Mouse (Mus musculus) forebrain, embryonic 12.5 days (tissue): ENCODE measurements around the gene Btbd9. TPM values are rescaled to one million over a fixed set of nuclear protein-coding genes. Genes with fewer than 3 reads are reported as not detected.

ENCODE experiments used
- ATAC-seq: fragments of 200-750 bp; cut with Nextera tagmentation; 2 replicates; pipeline ENCODE4 v1.8.0; 2017; ENCODE audit warnings: moderate TSS enrichment; ENCODE audit not compliant: low FRiP score
- H3K27ac ChIP-seq: fragments of 300-500 bp; sonication (generic); 2 replicates; pipeline ENCODE4 v1.5.1; 2016; ENCODE audit warnings: mild to moderate bottlenecking
- H3K27me3 ChIP-seq: fragments of 300-500 bp; sonication (generic); 2 replicates; pipeline ENCODE4 v1.6.1; 2016; ENCODE audit warnings: mild to moderate bottlenecking
- H3K36me3 ChIP-seq: fragments of 300-500 bp; sonication (generic); replicated peaks from 2 replicates; pipeline ENCODE4 v1.6.1; 2016; ENCODE audit warnings: mild to moderate bottlenecking
- H3K4me1 ChIP-seq: fragments of 300-500 bp; sonication (generic); 2 replicates; pipeline ENCODE4 v1.6.1; 2016
- H3K4me2 ChIP-seq: fragments of 300-500 bp; sonication (generic); 2 replicates; pipeline ENCODE4 v1.6.1; 2016; ENCODE audit warnings: mild to moderate bottlenecking, moderate library complexity
- H3K4me3 ChIP-seq: fragments of 300-500 bp; sonication (generic); replicated peaks from 2 replicates; pipeline ENCODE4 v1.5.1; 2016; ENCODE audit warnings: mild to moderate bottlenecking
- H3K9ac ChIP-seq: fragments of 300-500 bp; sonication (generic); 2 replicates; pipeline ENCODE4 v1.6.1; 2016; ENCODE audit warnings: mild to moderate bottlenecking
- H3K9me3 ChIP-seq: fragments of 300-500 bp; sonication (generic); 2 replicates; pipeline ENCODE4 v1.6.1; 2016
- WGBS: fragments of 180-500 bp; shearing (Covaris S2); methylation state at CpG from one replicate; pipeline ENCODE4 v1.1.7; 2016; 5-methylcytosine and 5-hydroxymethylcytosine counted together
- polyA plus RNA-seq: library from polyadenylated mRNA; unstranded; fragments of >200 nt; fragmentation: Nextera tagmentation; extraction: Ambion mirVana; gene quantifications from 2 replicates; pipeline ENCODE4 v1.2.1, GENCODE M21; 2016

Gene Btbd9
- polyA plus RNA-seq, 1 experiment from 2014 or later = 85.9 TPM

GRCm38 (mm10) chr17:30484446-30485066, 91.7 kb downstream of the Btbd9 start:
- H3K4me1 ChIP-seq = peaks cover 2% of the 10 kb centered on the region
- H3K9ac ChIP-seq = no peak overlapping the region
- no peak overlapping the region for H3K4me3 ChIP-seq
- H3K27ac ChIP-seq = no peak overlapping the region
- 100% methylated on average over 1 of the region's 1 CpGs for WGBS
- no peak overlapping the region for H3K4me2 ChIP-seq
- H3K27me3 ChIP-seq = no peaks in the 10 kb centered on the region
- no peak for ATAC-seq
- H3K9me3 ChIP-seq = no peaks in the 10 kb centered on the region
- H3K36me3 ChIP-seq = no peaks in the 10 kb centered on the region

GRCm38 (mm10) chr17:30481766-30482165, 94.5 kb downstream of the Btbd9 start:
- WGBS = 95% methylated on average over 6 of the region's 6 CpGs
- no peak overlapping the region for H3K4me3 ChIP-seq
- H3K9me3 ChIP-seq = no peaks in the 10 kb centered on the region
- no peak overlapping the region for H3K27ac ChIP-seq
- H3K4me2 ChIP-seq = no peak overlapping the region
- no peak overlapping the region for H3K9ac ChIP-seq
- H3K36me3 ChIP-seq = no peaks in the 10 kb centered on the region
- no peak for ATAC-seq
- no peaks in the 10 kb centered on the region for H3K4me1 ChIP-seq
- H3K27me3 ChIP-seq = no peaks in the 10 kb centered on the region

GRCm38 (mm10) chr17:30481341-30481740, 94.9 kb downstream of the Btbd9 start:
- no peaks in the 10 kb centered on the region for H3K9me3 ChIP-seq
- H3K9ac ChIP-seq = no peak overlapping the region
- no peak overlapping the region for H3K27ac ChIP-seq
- H3K36me3 ChIP-seq = no peaks in the 10 kb centered on the region
- H3K4me3 ChIP-seq = no peak overlapping the region
- H3K4me2 ChIP-seq = no peak overlapping the region
- WGBS = 96% methylated on average over 10 of the region's 10 CpGs
- no peaks in the 10 kb centered on the region for H3K4me1 ChIP-seq
- no peak for ATAC-seq
- no peaks in the 10 kb centered on the region for H3K27me3 ChIP-seq

DNA sequence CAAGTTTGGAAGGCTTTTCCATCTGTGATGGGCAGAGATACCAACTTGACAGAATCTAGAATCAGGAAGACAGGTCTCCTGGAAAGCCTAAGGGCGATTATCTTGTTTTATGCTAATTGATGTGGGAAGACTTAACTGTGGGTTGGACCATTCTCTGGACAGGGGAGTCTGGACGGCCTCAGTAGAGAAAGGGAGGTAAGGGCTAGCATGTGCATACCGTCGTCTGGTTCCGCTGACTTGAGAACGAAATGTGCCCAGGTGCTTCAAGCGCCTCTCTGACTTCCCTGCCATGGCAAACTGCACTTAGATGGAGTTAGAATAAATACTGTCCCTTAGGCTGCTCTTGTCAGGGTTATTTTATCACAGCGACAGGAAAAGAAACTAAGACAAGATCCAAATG, 95.9 kb downstream of the Btbd9 start:
- Histone ChIP-seq H3K4me1 (no peaks in the 10 kb centered on the region), H3K27ac (no peak overlapping the region), H3K27me3 (no peaks in the 10 kb centered on the region), H3K9me3 (no peaks in the 10 kb centered on the region), H3K36me3 (no peaks in the 10 kb centered on the region), H3K4me3 (no peak overlapping the region), H3K9ac (no peak overlapping the region), H3K4me2 (no peak overlapping the region)
- no peak for ATAC-seq
- WGBS = 88% methylated on average over 8 of the region's 8 CpGs

DNA sequence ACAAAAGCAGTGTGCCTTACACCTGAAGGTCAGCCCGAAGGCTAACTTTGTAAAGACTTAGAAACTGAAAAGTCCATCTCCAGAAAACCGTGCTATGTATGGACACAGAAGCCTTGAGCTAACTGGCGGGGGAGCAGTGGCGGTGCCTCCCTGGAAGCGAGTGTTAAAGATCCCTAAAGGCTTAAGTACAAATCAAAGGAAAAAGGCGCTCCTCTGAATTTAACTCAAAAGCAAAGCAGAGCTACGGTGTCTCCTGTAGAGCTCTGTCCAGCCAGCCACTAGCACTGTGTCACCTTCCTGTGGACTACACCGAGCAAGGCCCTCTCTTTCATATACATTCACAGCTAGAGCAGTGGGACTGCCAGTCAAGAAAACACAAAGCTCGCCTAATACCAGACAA, 98.1 kb downstream of the Btbd9 start:
- Histone ChIP-seq H3K27ac (no peak overlapping the region), H3K36me3 (no peaks in the 10 kb centered on the region), H3K9ac (no peak overlapping the region), H3K4me1 (0 out of 2 replicates have a peak, but pooled peaks cover 4% of the 10 kb centered on the region), H3K4me3 (no peak overlapping the region), H3K4me2 (no peak overlapping the region), H3K9me3 (no peaks in the 10 kb centered on the region), H3K27me3 (no peaks in the 10 kb centered on the region)
- 52% methylated on average over 9 of the region's 9 CpGs for WGBS
- ATAC-seq = no peak

DNA sequence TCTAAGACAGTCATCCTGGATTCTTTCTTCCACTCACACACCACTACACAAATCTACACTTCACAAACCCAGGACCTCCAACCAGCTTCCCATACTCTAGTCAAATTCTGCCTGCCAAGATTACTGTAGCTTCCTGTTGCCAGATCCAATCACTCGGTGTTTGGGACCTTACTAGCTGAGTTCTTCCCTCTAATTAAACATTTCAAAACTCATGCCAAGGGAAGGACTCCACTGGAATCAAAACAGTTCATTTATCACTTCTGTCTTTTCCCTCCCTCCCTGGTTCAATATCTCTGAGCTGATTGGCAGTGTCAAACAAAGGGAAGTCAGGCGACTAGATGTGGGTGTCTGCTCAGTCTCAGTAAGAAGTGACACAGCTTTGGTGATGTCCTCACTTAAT, 101.7 kb downstream of the Btbd9 start:
- H3K36me3 ChIP-seq = no peaks in the 10 kb centered on the region
- peaks cover 20% of the 10 kb centered on the region for H3K4me1 ChIP-seq
- H3K9ac ChIP-seq = no peak overlapping the region
- H3K9me3 ChIP-seq = no peaks in the 10 kb centered on the region
- H3K27me3 ChIP-seq = no peaks in the 10 kb centered on the region
- WGBS = 79% methylated on average over 2 of the region's 2 CpGs
- ATAC-seq = no peak
- no peak overlapping the region for H3K4me3 ChIP-seq
- no peak overlapping the region for H3K4me2 ChIP-seq
- H3K27ac ChIP-seq = 0 out of 2 replicates have a peak overlapping the region, but pooled peaks have one; percentile 19

GRCm38 (mm10) chr17:30472776-30473175, 103.5 kb downstream of the Btbd9 start:
- H3K4me3 ChIP-seq = no peak overlapping the region
- no peaks in the 10 kb centered on the region for H3K36me3 ChIP-seq
- no peak overlapping the region for H3K9ac ChIP-seq
- no peaks in the 10 kb centered on the region for H3K27me3 ChIP-seq
- WGBS = 79% methylated on average over 10 of the region's 10 CpGs
- H3K4me1 ChIP-seq = peaks cover 38% of the 10 kb centered on the region
- no peak overlapping the region for H3K27ac ChIP-seq
- ATAC-seq = no peak
- no peaks in the 10 kb centered on the region for H3K9me3 ChIP-seq
- H3K4me2 ChIP-seq = no peak overlapping the region

DNA sequence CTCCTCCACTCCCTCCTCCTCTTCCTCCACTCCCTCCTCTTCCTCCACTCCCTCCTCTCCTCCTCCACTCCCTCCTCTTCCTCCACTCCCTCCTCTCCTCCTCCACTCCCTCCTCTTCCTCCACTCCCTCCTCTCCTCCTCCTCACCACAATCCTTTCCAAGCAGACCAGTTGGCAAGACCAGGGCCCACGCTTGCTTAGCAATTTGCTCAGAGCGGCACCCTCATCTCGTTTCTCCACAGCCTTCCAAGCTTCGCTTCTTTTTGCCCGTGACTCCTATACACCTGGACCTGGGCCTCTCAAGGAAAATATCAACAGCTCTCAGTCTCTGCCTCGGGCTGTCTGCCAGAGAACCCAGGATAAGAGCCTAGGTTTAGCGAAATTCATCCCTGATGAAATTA, 104.8 kb downstream of the Btbd9 start:
- 80% methylated on average over 7 of the region's 7 CpGs for WGBS
- Histone ChIP-seq H3K36me3 (no peaks in the 10 kb centered on the region), H3K4me2 (no peak overlapping the region), H3K4me3 (no peak overlapping the region), H3K27me3 (no peaks in the 10 kb centered on the region), H3K27ac (no peak overlapping the region), H3K9ac (no peak overlapping the region), H3K4me1 (peaks cover 48% of the 10 kb centered on the region), H3K9me3 (no peaks in the 10 kb centered on the region)
- ATAC-seq = no peak

- Histone ChIP-seq H3K4me1 (peaks cover 50% of the 10 kb centered on the region), H3K4me3 (no peak overlapping the region), H3K36me3 (no peaks in the 10 kb centered on the region), H3K9me3 (no peaks in the 10 kb centered on the region), H3K9ac (no peak overlapping the region), H3K27me3 (no peaks in the 10 kb centered on the region), H3K27ac (no peak overlapping the region), H3K4me2 (no peak overlapping the region)
- 70% methylated on average over 8 of the region's 8 CpGs for WGBS
- ATAC-seq = no peak
Measured at GRCm38 (mm10) chr17:30470790-30471189, 105.5 kb downstream of the Btbd9 start.

GRCm38 (mm10) chr17:30470286-30470685, 106.0 kb downstream of the Btbd9 start:
- Histone ChIP-seq H3K4me1 (peaks cover 50% of the 10 kb centered on the region), H3K36me3 (no peaks in the 10 kb centered on the region), H3K4me3 (no peak overlapping the region), H3K9me3 (no peaks in the 10 kb centered on the region), H3K9ac (no peak overlapping the region), H3K4me2 (no peak overlapping the region), H3K27ac (no peak overlapping the region), H3K27me3 (peaks cover 3% of the 10 kb centered on the region; the same call in 1 of the 2 replicates)
- ATAC-seq = no peak
- 38% methylated on average over 8 of the region's 8 CpGs for WGBS

DNA sequence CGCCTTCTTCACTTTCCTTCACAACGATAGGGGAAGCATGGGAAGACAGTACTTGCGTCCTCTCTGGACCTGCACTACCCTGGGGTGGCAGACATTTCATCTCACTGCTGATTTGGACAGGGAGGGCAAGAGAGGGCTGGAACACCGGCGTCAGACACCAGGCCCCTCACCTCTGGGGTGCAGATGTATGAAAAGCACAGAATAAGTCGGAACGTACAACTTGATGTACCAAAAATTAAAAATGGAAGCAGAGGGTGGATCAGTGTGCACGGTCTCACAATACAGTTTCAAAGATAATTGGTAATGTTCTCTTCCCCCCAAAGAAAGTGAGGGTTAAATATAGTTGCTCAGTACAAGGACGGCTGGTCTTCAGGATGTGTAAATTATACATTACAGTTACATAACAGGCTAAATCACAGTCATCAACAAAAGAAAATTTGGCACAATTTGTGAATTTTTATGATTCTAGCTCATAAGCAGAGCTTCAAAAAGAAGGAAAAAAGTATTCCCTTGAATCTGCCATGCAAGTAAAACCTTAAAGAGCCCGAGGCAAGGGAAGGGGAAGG, 106.7 kb downstream of the Btbd9 start:
- Histone ChIP-seq H3K4me3 (no peak overlapping the region), H3K9ac (no peak overlapping the region), H3K4me1 (peaks cover 47% of the 10 kb centered on the region), H3K4me2 (no peak overlapping the region), H3K9me3 (no peaks in the 10 kb centered on the region), H3K36me3 (no peaks in the 10 kb centered on the region), H3K27ac (no peak overlapping the region), H3K27me3 (peaks cover 3% of the 10 kb centered on the region; the same call in 1 of the 2 replicates)
- 76% methylated on average over 10 of the region's 10 CpGs for WGBS
- ATAC-seq = no peak

DNA sequence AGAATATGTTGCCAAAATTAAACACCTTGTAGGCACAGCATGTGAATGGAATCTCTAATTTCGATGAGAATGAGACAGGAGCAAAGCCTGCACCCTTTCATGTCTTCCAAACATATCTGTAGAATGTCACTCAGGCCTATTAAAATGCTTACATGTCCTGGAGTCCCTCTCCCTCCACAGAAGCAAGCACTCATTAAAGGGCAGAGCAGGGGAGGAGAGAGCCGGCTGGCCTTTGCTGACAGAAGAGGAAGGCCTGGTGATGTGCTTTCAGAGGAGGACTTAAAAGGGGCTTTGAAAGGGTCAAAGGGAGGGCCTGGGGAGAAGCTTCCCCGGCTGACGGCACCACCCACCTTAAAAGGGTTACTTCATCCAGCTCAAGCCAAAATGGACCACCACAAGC, 107.9 kb downstream of the Btbd9 start:
- H3K27me3 ChIP-seq = peaks cover 3% of the 10 kb centered on the region; the same call in 1 of the 2 replicates
- ATAC-seq = 0 out of 2 replicates have a peak, but pooled peaks have one; percentile 50
- no peak overlapping the region for H3K4me2 ChIP-seq
- H3K36me3 ChIP-seq = no peaks in the 10 kb centered on the region
- H3K9ac ChIP-seq = no peak overlapping the region
- 15% methylated on average over 4 of the region's 4 CpGs for WGBS
- peak overlapping the region; percentile 75 for H3K27ac ChIP-seq
- no peaks in the 10 kb centered on the region for H3K9me3 ChIP-seq
- no peak overlapping the region for H3K4me3 ChIP-seq
- H3K4me1 ChIP-seq = peaks cover 58% of the 10 kb centered on the region
